Mouse (Mus musculus) B cell, adult 2 months (primary cell): Measurements from ENCODE around the gene Gnao1.

Experiments used
- DNase-seq, 2 experiments: peaks; one replicate each; pipeline ENCODE4 v3.0.0; 2022

Gene Gnao1

GRCm38 (mm10) chr8:93809686-93810027 lies at the start of gene Gnao1:
Gene Gnao1, plus strand, starts transcription at chr8:93809966.
- no peak for DNase-seq

GRCm38 (mm10) chr8:93777605-93778004 lies 32.2 kb upstream of the Gnao1 start:
- DNase-seq = no peak

GRCm38 (mm10) chr8:93809226-93809625 lies 540 bp upstream of the Gnao1 start:
- no peak for DNase-seq

- peak; percentile 18 to 39 for DNase-seq
Observed at GRCm38 (mm10) chr8:93810028-93810858, 477 bp downstream of the Gnao1 start.

- DNase-seq = no peak
Observed at GRCm38 (mm10) chr8:93810859-93811602, 1.3 kb downstream of the Gnao1 start.

- no peak for DNase-seq
Observed at GRCm38 (mm10) chr8:93811719-93812475, 2.1 kb downstream of the Gnao1 start.

- DNase-seq = no peak
Observed at GRCm38 (mm10) chr8:93812566-93813404, 3.0 kb downstream of the Gnao1 start.

- DNase-seq = peak in 1 of 2 experiments; percentile 2
Observed at GRCm38 (mm10) chr8:93813405-93813761, 3.6 kb downstream of the Gnao1 start.

- DNase-seq = no peak
Observed at GRCm38 (mm10) chr8:93814266-93814665, 4.5 kb downstream of the Gnao1 start.

GRCm38 (mm10) chr8:93816226-93816625 lies 6.5 kb downstream of the Gnao1 start:
- no peak for DNase-seq

GRCm38 (mm10) chr8:93817366-93817765 lies 7.6 kb downstream of the Gnao1 start:
- DNase-seq = no peak

GRCm38 (mm10) chr8:93819929-93820328 lies 10.2 kb downstream of the Gnao1 start:
- no peak for DNase-seq

- no peak for DNase-seq
Observed at GRCm38 (mm10) chr8:93821327-93821726, 11.6 kb downstream of the Gnao1 start.

GRCm38 (mm10) chr8:93825317-93825716 lies 15.6 kb downstream of the Gnao1 start:
- no peak for DNase-seq

GRCm38 (mm10) chr8:93830626-93831025 lies 20.9 kb downstream of the Gnao1 start:
- DNase-seq = no peak

GRCm38 (mm10) chr8:93835771-93836170 lies 26.0 kb downstream of the Gnao1 start:
- DNase-seq = no peak

GRCm38 (mm10) chr8:93839113-93839512 lies 29.3 kb downstream of the Gnao1 start:
- DNase-seq = no peak

GRCm38 (mm10) chr8:93840486-93840885 lies 30.7 kb downstream of the Gnao1 start:
- no peak for DNase-seq

GRCm38 (mm10) chr8:93840956-93841752 lies 31.4 kb downstream of the Gnao1 start:
- DNase-seq = no peak

GRCm38 (mm10) chr8:93842574-93842973 lies 32.8 kb downstream of the Gnao1 start:
- DNase-seq = no peak

- no peak for DNase-seq
Observed at GRCm38 (mm10) chr8:93843858-93844502, 34.2 kb downstream of the Gnao1 start.
